Mouse (Mus musculus) cerebellum, adult 2 months (tissue): ENCODE data around the gene Hoga1.

Experiments used
- CTCF ChIP-seq: fragments of 200-500 bp; IDR thresholded peaks from 2 replicates; pipeline ENCODE4 v1.5.1; 2011; ENCODE audit warnings: low read depth, mild to moderate bottlenecking, control low read depth, low read length, moderate library complexity, borderline replicate concordance; ENCODE audit not compliant: insufficient read depth
- POLR2A ChIP-seq: fragments of 200-500 bp; IDR thresholded peaks from 2 replicates; pipeline ENCODE4 v1.6.1; 2011; ENCODE audit warnings: low read length, control low read depth, borderline replicate concordance; ENCODE audit not compliant: insufficient read depth

GRCm38 (mm10) chr19:42118596-42118995 is 73.2 kb downstream of the Hoga1 start:
- TF ChIP-seq POLR2A = no peak
- TF ChIP-seq CTCF = no peak
